Mouse (Mus musculus): Measurements from ENCODE around the gene Ift88. TPM values are rescaled to one million over a fixed set of nuclear protein-coding genes. Genes with fewer than 3 reads are reported as not detected.

Gene Ift88
- polyA plus RNA-seq, 1 experiment: 17.4 TPM

DNA sequence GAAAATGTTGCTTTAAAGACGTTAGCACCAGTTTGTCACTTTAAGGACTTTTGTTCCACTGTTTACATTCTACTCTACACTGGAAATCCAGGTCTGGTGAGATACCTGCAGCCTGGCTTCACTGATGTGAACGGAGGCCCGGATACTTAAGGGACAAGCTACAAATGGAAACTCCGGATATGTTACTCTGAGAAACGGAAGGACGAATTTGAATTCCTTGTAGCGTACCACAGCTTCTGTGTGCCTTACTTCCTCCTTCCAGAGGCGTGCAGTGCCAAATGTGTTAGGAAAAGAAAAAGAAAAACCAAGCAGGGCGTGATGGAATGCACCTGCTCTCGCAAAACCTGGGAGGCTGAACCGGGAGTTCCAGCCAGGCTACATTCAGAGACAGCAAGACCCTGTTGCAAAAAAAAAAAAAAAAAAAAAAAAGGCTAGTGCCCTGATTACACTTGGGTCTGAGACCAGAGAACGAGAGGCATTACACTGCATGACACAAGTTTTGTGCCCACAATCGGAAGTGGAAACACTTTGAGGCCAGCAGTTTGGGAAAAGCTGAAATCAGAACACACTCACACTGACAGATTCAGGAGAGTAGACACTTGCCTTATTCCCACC, 24.9 kb upstream of the Ift88 start:
- no peak for TF ChIP-seq EP300 (IDR thresholded peaks at IDR 0.05; ENCODE audit: insufficient read depth, low read depth, low read length)
- no peak for TF ChIP-seq CTCF (IDR thresholded peaks at IDR 0.05; ENCODE audit: low read depth, low read length)
- TF ChIP-seq POLR2A (IDR thresholded peaks at IDR 0.05; ENCODE audit: insufficient read depth, low read length): no peak
- Histone ChIP-seq H3K4me3 (ENCODE audit: low read depth, low read length) (peak overlapping the region; percentile 21), H3K27ac (ENCODE audit: insufficient read depth, low read length) (no peak overlapping the region), H3K27me3 (ENCODE audit: control insufficient read depth, insufficient read depth, low read length, poor library complexity, severe bottlenecking) (no peaks in the 10 kb centered on the region; the same call in 1 of the 2 replicates), H3K4me1 (ENCODE audit: control insufficient read depth, insufficient read depth, low read length) (no peaks in the 10 kb centered on the region), H3K9me3 (replicated peaks; ENCODE audit: control insufficient read depth, insufficient read depth, low read length, poor library complexity, severe bottlenecking) (no peaks in the 10 kb centered on the region), H3K36me3 (ENCODE audit: control insufficient read depth, insufficient read depth, low read length, poor library complexity, severe bottlenecking) (no peaks in the 10 kb centered on the region), H3K9ac (ENCODE audit: low read depth, poor library complexity, severe bottlenecking) (peak overlapping the region; percentile 30; the same call in 1 of the 2 replicates)

DNA sequence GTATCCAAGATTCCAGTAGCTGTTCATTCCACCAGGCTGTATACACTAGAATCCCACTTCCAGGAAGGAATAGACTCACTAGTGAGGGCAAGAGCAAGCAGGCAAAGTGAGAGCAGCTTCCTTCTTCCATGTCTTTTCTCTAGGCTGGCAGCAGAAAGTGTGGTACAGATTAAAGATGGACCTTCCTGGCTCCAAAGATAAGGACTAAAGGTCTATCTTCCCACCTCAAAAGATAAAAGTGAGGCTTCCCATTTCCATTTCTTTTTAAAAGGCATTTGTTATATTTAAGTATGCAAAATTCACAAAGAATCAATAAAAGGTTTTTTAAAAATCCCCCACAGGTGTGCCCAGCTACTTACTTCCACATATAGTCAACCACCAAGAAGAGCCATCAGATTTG, 21.0 kb upstream of the Ift88 start:
- no peaks in the 10 kb centered on the region for H3K9me3 ChIP-seq (replicated peaks; ENCODE audit: control insufficient read depth, insufficient read depth, low read length, poor library complexity, severe bottlenecking)
- no peaks in the 10 kb centered on the region; the same call in 1 of the 2 replicates for H3K27me3 ChIP-seq (ENCODE audit: control insufficient read depth, insufficient read depth, low read length, poor library complexity, severe bottlenecking)
- no peak overlapping the region for H3K27ac ChIP-seq (ENCODE audit: insufficient read depth, low read length)
- no peak overlapping the region for H3K4me3 ChIP-seq (ENCODE audit: low read depth, low read length)
- peaks cover 1% of the 10 kb centered on the region for H3K4me1 ChIP-seq (ENCODE audit: control insufficient read depth, insufficient read depth, low read length)
- TF ChIP-seq EP300 (IDR thresholded peaks at IDR 0.05; ENCODE audit: insufficient read depth, low read depth, low read length): no peak
- TF ChIP-seq POLR2A (IDR thresholded peaks at IDR 0.05; ENCODE audit: insufficient read depth, low read length): no peak
- TF ChIP-seq CTCF (IDR thresholded peaks at IDR 0.05; ENCODE audit: low read depth, low read length): no peak
- H3K9ac ChIP-seq (ENCODE audit: low read depth, poor library complexity, severe bottlenecking): no peak overlapping the region
- no peaks in the 10 kb centered on the region for H3K36me3 ChIP-seq (ENCODE audit: control insufficient read depth, insufficient read depth, low read length, poor library complexity, severe bottlenecking)

DNA sequence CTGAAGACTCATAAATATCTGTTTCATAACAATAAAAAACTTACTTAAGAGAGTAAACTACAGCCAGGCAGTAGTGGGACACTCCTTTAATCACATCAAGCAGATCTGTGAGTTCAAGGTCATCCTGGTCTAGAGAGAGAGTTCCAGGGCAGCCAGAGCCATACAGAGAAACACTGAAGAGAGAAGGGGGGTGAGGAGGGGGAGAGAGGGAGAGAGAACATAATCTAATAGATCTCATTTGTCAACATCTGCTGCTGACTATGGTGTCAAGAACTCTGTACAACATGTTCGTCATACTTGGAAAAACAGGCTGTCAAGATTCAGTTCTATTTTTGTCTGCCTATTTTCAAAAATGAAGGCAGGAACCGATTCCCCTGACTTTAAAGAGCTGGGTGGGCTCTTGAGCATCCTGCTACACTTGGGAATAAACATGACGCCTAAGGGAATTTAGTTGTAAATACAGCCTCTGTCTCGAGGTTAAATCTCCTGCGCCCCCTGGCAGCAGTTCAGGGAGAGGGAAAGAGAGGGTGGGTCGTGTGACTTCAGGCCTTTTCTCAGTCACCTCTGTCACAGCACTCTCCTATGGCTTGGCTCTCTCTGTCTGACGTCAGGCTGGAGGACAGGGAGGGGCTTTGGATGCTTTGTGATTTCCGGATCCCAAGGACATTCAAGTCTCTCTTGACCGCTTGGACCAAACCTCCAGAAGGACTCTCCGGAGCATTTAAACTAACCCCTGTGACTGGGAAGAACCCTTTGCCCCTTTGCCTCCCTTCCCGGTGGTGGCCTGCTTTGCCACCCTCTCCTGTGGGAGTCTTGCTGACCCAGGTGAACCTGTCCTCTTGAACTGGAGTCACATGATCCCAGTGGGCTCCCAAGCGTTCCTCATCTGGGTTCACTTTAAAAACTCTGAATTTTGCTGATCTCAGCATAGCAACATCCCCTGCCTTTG, 16.5 kb upstream of the Ift88 start:
- Histone ChIP-seq H3K36me3 (ENCODE audit: control insufficient read depth, insufficient read depth, low read length, poor library complexity, severe bottlenecking) (no peaks in the 10 kb centered on the region), H3K9me3 (replicated peaks; ENCODE audit: control insufficient read depth, insufficient read depth, low read length, poor library complexity, severe bottlenecking) (no peaks in the 10 kb centered on the region), H3K27ac (ENCODE audit: insufficient read depth, low read length) (no peak overlapping the region), H3K4me3 (ENCODE audit: low read depth, low read length) (peak overlapping the region; percentile 66), H3K4me1 (ENCODE audit: control insufficient read depth, insufficient read depth, low read length) (peaks cover 1% of the 10 kb centered on the region), H3K9ac (ENCODE audit: low read depth, poor library complexity, severe bottlenecking) (0 out of 2 replicates have a peak overlapping the region, but pooled peaks have one; percentile 2), H3K27me3 (ENCODE audit: control insufficient read depth, insufficient read depth, low read length, poor library complexity, severe bottlenecking) (no peaks in the 10 kb centered on the region)
- TF ChIP-seq POLR2A (IDR thresholded peaks at IDR 0.05; ENCODE audit: insufficient read depth, low read length): no peak
- TF ChIP-seq CTCF (IDR thresholded peaks at IDR 0.05; ENCODE audit: low read depth, low read length): peak; percentile 49
- TF ChIP-seq EP300 (IDR thresholded peaks at IDR 0.05; ENCODE audit: insufficient read depth, low read depth, low read length): 0 out of 2 replicates have a peak, but pooled peaks have one; percentile 45

DNA sequence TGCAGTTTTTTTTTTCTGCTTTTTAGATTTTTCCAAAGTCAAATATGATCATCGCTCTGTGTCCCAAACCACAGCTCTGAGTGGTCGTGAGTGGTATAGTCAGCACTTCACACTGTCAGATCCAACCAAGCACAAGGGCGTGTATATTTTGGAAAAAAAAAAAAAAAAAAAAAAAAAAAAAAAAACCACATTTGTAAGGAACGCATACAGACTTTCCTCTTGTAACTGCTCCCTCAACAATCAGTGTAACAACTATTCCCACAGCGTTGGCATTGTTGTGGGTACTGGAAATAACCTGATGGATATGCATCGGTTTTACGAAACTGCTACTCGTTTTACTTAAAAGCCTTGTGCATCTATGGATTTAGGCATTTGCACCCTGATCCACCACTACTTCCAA, 15.8 kb upstream of the Ift88 start:
- no peak overlapping the region for H3K4me3 ChIP-seq (ENCODE audit: low read depth, low read length)
- H3K36me3 ChIP-seq (ENCODE audit: control insufficient read depth, insufficient read depth, low read length, poor library complexity, severe bottlenecking): no peaks in the 10 kb centered on the region
- H3K4me1 ChIP-seq (ENCODE audit: control insufficient read depth, insufficient read depth, low read length): peaks cover 1% of the 10 kb centered on the region
- no peaks in the 10 kb centered on the region for H3K9me3 ChIP-seq (replicated peaks; ENCODE audit: control insufficient read depth, insufficient read depth, low read length, poor library complexity, severe bottlenecking)
- TF ChIP-seq POLR2A (IDR thresholded peaks at IDR 0.05; ENCODE audit: insufficient read depth, low read length) (no peak), CTCF (IDR thresholded peaks at IDR 0.05; ENCODE audit: low read depth, low read length) (no peak), EP300 (IDR thresholded peaks at IDR 0.05; ENCODE audit: insufficient read depth, low read depth, low read length) (no peak)
- H3K9ac ChIP-seq (ENCODE audit: low read depth, poor library complexity, severe bottlenecking): no peak overlapping the region
- no peaks in the 10 kb centered on the region for H3K27me3 ChIP-seq (ENCODE audit: control insufficient read depth, insufficient read depth, low read length, poor library complexity, severe bottlenecking)
- H3K27ac ChIP-seq (ENCODE audit: insufficient read depth, low read length): no peak overlapping the region

DNA sequence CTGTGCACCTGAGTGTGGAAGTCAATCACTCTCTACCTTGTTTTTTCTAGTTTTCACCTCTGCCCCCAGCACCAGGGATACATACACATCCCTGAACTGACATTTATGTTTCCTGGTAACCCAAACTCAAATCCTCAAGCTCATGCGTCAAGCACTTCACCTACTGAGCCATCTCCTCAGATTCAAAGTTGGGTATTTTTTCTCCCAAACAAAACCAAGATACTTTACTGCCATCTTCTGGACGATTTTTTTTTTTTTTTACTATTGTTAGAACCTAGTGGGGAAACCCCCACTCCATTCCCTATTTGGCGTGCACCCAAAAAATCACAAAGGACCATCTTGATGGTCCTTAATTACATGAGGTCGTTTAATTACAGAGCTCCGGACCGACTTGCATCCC, 14.8 kb upstream of the Ift88 start:
- H3K4me1 ChIP-seq (ENCODE audit: control insufficient read depth, insufficient read depth, low read length): peaks cover 1% of the 10 kb centered on the region
- no peaks in the 10 kb centered on the region for H3K27me3 ChIP-seq (ENCODE audit: control insufficient read depth, insufficient read depth, low read length, poor library complexity, severe bottlenecking)
- H3K27ac ChIP-seq (ENCODE audit: insufficient read depth, low read length): no peak overlapping the region
- no peaks in the 10 kb centered on the region for H3K9me3 ChIP-seq (replicated peaks; ENCODE audit: control insufficient read depth, insufficient read depth, low read length, poor library complexity, severe bottlenecking)
- no peak overlapping the region for H3K4me3 ChIP-seq (ENCODE audit: low read depth, low read length)
- H3K9ac ChIP-seq (ENCODE audit: low read depth, poor library complexity, severe bottlenecking): no peak overlapping the region
- H3K36me3 ChIP-seq (ENCODE audit: control insufficient read depth, insufficient read depth, low read length, poor library complexity, severe bottlenecking): no peaks in the 10 kb centered on the region
- TF ChIP-seq EP300 (IDR thresholded peaks at IDR 0.05; ENCODE audit: insufficient read depth, low read depth, low read length) (no peak), POLR2A (IDR thresholded peaks at IDR 0.05; ENCODE audit: insufficient read depth, low read length) (no peak)

DNA sequence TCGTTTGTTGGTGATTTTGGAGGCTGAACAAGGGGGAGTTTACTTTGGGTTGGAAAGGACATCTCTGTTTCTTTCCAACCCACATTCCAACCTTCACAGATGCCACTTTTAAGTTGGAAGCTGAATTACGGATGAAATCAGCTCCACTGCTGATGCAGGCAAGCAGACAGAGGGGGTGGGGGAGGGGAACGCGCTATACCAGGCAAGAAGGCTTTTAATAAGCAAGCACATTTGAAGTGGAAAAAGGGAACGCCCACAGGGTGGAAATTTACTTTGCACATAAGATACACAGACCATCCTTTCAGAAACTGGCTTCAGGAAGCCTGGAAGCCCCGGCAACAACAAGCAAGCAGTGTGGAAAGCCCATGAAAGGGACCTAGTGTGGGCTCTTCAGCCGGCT, 11.7 kb upstream of the Ift88 start:
- Histone ChIP-seq H3K36me3 (ENCODE audit: control insufficient read depth, insufficient read depth, low read length, poor library complexity, severe bottlenecking) (no peaks in the 10 kb centered on the region), H3K4me3 (ENCODE audit: low read depth, low read length) (no peak overlapping the region)
- TF ChIP-seq POLR2A (IDR thresholded peaks at IDR 0.05; ENCODE audit: insufficient read depth, low read length) (no peak), CTCF (IDR thresholded peaks at IDR 0.05; ENCODE audit: low read depth, low read length) (no peak), EP300 (IDR thresholded peaks at IDR 0.05; ENCODE audit: insufficient read depth, low read depth, low read length) (no peak)

More for the DNA sequence above, 11.7 kb upstream of the Ift88 start:
- H3K9ac ChIP-seq (ENCODE audit: low read depth, poor library complexity, severe bottlenecking): no peak overlapping the region
- no peaks in the 10 kb centered on the region for H3K27me3 ChIP-seq (ENCODE audit: control insufficient read depth, insufficient read depth, low read length, poor library complexity, severe bottlenecking)
- H3K9me3 ChIP-seq (replicated peaks; ENCODE audit: control insufficient read depth, insufficient read depth, low read length, poor library complexity, severe bottlenecking): no peaks in the 10 kb centered on the region
- H3K4me1 ChIP-seq (ENCODE audit: control insufficient read depth, insufficient read depth, low read length): no peaks in the 10 kb centered on the region
- H3K27ac ChIP-seq (ENCODE audit: insufficient read depth, low read length): no peak overlapping the region

All from ES-Bruce4 (cell line).